Mouse (Mus musculus): Measurements from ENCODE around the gene Samd3.

DNA sequence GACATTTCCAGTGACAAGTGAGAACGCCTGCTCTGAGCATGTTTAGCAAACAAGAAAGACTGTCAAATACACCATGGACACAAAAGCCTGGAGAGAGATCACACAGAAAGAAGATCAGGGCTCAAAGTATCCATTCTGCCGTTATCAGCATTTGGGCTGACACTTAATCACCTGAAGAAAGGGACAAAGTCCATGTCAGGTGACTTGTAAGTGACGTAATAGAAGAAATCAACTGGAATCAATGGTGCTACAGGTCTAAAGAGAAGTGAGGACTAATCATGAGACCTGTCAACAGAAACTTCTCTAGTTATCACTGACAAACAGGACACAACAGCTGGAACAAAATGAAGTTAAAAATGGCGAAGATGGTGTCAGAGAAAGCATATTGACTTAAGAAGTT, 91.2 kb downstream of the Samd3 start:
- no peak for TF ChIP-seq POLR2A (IDR thresholded peaks at IDR 0.05; ENCODE audit: borderline replicate concordance, insufficient read depth, low read length)
- TF ChIP-seq CTCF (IDR thresholded peaks at IDR 0.05; ENCODE audit: borderline replicate concordance, insufficient read depth, low read depth, low read length): no peak
